Mouse (Mus musculus): ENCODE measurements around the gene Fmo3.

The Fmo3 gene

DNA sequence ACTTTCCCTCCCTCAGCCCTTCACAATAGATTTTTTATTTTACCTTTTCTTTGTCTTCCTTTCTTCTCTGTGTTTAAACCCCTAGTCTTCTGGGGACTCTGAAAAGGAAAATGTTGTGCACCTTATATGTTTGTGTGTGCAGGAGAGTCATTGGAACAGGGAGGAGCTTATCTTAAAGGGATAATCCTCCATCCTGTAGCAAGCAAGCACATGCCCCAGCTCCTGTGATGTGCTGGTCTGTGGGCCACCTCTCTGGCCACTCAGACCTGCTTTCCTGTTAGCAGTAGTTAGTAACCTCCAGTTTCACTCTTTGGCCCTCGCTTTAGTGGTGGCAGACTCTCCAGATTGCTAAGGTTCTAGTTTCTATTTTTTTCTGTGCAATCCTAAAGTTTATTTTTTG is at the start of gene Fmo3:
Gene Fmo3 (minus strand): TSS at position 101 of the 400 bp plus-strand sequence.
- DNase-seq (ENCODE audit: extremely low read depth, insufficient read length, low spot score) = no peak

DNA sequence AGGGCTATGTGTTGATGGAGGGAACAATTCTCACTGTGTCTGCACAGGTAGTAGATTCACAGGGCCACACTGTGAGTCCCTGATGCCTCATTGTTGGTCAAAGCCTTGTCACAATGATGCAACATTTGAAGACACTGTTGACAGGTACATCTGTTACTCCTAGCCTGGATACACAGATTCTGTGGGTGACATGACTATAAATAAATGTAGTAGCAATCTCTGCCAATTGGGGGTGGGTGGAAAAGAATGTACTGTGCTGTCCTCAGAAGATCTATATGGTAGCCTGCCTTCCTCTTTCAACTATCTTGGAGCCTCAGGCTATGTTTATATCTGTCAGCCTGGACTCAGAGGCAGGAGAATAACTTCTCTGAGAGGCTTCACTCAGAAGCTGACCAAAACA is 38.7 kb upstream of the Fmo3 start:
- no peak for DNase-seq (ENCODE audit: extremely low read depth, insufficient read length, low spot score)

DNA sequence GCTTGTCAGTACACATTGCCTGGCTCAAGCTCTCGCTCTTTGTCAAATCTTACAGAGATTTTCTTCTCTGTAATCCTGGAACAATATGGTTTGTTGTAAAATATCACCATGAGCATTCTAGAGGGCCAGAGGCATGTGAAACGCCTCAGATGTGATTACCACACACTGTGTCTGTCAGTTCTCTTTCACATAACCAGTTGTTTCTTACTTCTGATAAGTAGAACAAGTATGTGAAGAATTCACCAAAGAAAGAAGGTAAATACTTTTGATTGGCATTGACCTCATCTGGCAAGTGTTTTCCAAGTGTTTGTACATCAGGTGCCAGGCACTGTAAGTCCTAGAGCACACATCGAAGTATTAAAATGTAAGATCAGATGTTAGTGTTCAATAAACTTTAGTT is 24.9 kb upstream of the Fmo3 start:
- DNase-seq (ENCODE audit: extremely low read depth, insufficient read length, low spot score) = no peak

DNA sequence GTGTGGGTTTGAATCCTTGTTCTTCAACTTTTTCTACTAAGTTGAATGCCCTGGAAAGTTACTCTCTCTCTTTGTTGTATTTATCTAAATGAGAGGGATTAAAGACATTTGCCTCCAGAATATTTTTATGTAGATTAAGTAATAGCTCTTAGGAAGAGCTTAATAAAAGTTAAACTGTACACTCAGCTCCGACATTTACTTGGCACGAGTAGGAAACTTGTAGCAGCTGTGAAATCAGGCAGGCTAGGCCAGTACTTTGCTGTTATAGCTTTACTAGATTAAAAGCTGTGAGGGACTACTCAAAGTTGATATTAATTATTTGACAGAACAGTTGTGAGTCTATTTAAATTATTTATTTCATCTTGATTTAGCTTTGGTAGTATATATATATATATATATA is 19.2 kb upstream of the Fmo3 start:
- no peak for DNase-seq (ENCODE audit: extremely low read depth, insufficient read length, low spot score)

DNA sequence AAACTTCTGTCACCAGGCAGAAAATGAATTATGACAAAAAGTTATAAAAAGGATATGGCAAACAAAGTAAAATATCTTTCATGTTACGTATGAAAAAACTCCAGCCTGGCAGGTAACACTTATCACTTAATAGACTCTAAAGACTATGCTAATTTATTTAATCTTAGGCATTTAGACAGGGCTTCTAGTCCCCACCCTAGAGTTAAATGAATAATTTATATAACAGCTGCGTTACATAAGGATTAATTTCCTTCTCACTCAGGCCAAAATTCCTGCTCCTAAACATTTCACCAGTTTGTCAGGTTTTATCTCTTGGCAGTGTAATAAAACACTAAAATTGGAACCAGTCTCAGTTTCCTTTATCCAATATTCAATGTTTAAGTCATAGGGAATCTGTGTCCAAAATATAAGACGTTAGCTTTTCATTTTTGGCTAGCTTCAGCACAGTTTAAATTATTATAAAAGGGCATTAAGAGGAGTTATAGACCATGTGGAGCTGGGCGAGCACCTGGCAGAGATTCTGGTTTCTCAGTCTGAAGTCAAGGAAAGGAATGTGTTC is 17.0 kb upstream of the Fmo3 start:
- no peak for DNase-seq (ENCODE audit: extremely low read depth, insufficient read length, low spot score)

DNA sequence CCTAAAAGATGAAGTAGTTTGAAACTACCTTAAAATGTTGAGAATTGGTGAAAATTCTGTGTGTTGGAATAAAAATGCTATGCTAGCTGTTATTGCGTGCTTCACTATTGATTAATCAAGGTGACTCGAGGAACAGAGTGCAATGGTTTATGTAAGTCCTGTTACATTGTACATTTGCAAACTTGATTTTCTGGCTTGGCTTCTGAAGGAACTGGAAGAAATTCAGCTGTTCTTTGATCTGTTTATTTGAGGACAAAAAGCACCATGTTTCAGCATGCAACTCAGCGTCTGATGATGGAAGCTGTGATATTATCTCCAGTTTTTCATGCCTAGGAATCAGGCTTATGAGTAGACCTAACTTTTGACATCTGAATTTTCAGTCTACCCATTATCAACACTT is 3.2 kb upstream of the Fmo3 start:
- DNase-seq (ENCODE audit: extremely low read depth, insufficient read length, low spot score) = no peak

DNA sequence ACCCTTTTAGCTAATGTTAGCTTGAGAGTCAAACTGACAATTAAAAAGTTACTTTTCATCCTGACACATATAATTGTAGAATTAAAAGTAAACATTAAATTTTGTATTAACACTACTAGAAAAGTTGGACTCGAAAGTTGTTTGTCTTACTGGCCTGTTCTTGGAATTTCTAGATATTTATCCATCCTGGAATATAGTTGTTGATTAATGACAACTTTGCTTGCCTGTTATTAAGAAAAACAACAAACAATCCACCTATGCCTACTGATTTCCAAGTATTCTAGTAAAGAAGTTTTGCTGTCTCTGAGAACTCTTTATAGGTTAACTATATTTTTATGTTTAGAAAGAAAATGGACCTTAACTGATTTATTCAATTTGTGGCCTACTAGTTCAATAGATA is 2.4 kb upstream of the Fmo3 start:
- DNase-seq (ENCODE audit: extremely low read depth, insufficient read length, low spot score) = no peak

DNA sequence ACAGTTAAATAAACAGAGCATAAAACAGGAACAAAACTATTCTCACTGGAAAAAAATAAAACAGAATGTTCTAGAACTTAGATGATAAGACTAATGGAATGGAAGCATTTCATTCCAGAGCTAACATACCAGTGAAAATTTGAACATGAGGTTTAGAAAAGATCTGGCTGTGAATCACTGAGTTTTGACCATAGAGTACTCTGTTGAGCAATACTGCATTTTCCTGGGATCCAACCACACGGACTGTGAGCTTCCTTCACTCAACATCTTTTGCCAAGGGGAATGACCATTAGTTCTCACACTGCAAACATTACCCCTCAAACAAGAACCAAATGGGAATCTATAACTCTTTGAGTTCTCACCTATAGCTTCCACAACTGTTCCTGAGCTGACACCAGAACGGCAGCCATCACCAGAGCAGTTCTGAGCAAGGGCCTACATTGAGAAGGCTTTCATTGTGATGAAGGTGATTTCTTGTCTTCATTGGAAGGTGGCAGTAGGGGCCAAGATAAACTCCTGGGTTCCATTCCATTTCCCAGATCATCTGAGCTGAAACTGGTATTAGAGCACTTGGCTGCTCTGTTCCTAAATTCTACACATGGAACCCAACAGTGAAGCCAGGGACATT is 1.9 kb upstream of the Fmo3 start:
- DNase-seq (ENCODE audit: extremely low read depth, insufficient read length, low spot score) = no peak

DNA sequence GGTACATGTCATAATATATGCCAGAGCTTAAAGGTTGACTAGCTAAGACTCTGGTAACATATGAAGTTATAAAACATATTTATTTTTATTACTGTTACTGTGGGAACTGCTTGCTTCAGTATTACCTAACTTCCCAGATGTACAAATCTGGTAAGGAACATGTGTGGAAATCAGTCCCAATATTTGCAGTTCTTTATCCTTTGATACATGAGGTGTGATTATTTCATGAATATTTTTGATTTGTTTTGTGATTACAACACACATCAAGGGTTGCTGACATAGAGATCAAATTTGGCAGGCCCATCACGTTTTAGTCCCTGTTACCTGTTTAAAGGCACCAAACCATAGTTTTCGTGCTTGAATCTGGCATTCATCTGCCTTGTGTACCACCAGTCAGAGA is 20.8 kb downstream of the Fmo3 start:
- no peak for DNase-seq (ENCODE audit: extremely low read depth, insufficient read length, low spot score)

DNA sequence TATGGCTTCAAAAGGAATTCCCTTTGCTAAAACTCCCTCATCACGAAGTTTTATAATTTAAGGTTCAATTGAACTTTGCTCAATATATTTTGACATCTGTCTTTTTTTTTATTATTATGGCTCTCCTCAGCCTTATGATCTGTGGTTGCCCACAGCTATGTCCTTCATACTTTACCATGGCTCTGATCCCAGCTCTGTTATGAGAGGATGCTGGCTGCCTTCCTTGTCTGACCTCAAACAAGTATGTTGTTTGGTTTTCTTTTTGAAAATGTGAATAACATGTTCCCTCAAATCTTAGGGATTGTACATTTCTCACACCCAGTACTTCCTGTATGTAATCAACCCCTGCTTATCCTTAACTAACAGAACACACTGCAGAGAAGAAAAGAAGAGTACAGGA is 26.9 kb downstream of the Fmo3 start:
- DNase-seq (ENCODE audit: extremely low read depth, insufficient read length, low spot score) = no peak

DNA sequence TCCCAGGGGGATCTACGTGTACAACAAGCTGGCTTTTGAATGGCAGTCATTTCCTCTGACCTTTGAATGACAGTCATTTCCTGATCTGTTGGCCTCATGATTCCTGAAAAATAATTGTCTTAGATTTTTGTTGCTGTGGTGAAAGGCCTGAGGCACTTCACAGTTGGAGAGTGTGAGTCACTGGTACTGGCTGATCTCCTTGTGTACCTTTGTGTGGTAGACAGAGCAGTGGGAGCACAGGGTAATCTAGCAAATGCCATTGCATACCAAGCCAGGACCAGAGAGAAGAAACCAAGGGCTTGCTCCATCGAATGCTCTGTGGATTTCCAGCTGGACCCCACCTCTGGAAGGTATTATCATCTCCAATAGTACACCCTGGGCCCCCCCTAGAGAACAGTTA is 31.2 kb downstream of the Fmo3 start:
- DNase-seq (ENCODE audit: extremely low read depth, insufficient read length, low spot score) = no peak

DNA sequence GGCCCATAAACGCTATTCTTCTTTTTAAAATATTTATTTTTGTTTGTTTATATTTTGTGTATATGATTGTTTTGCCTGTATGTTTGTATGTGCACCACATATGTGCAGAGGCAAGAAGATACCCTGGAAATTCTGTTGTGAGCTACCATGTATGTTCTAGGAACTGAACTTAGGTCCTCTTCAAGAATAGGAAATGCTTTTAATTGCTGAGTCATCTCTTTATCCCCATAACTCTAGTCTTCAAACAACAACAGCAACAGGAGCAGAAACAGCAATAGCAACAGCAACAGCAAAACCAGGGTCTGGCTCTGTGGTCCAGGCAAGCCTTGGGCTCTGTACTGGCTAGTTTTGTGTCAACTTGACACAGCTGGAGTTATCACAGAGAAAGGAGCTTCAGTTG is 34.6 kb downstream of the Fmo3 start:
- DNase-seq (ENCODE audit: extremely low read depth, insufficient read length, low spot score) = no peak

DNA sequence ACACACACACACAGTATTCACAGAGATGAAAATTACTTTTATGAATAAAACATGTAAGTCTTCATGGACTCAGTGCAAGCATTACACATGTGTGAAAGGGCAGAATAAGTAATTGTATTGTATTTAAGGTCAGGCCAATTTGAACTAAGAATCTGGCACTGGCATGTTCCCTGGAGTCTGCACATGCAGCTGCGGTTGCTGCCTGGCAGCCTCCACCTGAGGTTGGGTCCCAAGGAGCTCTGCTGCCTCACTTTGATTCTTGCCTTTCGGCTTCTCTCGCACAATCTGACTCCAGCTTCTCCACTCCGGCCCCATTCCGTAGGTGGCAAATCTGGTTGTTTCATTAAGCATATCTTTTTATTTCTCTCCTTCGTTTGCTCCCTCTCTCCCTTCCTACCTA is 36.4 kb downstream of the Fmo3 start:
- DNase-seq (ENCODE audit: extremely low read depth, insufficient read length, low spot score) = no peak

DNA sequence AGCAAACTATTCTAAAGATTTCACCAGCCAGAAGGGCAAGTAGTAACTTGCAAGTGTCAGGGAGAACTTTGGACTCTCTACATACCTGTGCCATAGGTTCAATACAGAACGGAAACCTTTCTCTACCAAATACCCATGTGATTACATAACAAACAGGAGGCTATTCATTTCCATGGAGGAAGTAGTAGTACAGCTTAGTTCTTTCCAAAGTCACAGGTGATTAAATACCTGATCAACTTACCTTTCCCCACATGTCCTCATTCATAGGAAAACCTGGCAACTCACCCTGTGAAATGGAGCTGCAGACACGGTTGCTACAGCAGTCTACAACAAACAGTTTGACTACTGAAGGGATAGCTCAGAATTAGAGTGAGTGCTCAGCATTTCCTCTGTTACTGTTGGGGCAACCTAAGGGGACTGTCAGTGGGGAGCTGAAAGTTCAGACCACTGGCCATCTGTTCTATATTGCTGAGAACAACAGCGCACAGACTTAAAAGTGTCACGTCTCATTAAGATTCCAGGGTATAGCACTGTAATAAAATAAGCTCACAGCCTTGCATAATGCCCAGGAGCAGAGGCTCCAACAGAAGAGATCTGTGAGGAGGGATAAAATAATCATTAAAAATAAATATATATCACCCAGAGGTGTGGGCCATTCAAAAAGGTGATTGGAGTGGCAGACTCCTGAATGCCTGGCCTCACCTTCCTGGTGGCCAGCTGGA is 37.3 kb downstream of the Fmo3 start:
- DNase-seq (ENCODE audit: extremely low read depth, insufficient read length, low spot score) = no peak

DNA sequence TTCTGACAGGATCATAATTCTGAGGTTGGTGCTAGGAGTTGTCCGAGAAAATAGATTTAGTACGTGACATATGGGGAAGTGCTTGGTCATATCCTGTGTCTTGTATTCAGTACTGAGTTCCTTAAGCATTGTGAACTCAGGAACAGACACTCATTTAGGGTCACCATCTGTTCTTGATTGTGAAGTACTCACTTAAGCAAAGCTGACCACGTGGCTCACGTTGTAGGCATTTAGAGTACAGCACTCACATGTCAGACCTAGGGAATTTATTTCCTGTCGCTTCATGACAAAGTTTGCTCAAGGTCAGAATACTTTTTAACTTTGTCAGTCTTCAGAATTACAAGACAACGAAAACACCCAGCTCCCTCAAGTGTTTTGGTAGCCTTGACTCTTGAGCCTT is 40.6 kb downstream of the Fmo3 start:
- no peak for DNase-seq (ENCODE audit: extremely low read depth, insufficient read length, low spot score)

DNA sequence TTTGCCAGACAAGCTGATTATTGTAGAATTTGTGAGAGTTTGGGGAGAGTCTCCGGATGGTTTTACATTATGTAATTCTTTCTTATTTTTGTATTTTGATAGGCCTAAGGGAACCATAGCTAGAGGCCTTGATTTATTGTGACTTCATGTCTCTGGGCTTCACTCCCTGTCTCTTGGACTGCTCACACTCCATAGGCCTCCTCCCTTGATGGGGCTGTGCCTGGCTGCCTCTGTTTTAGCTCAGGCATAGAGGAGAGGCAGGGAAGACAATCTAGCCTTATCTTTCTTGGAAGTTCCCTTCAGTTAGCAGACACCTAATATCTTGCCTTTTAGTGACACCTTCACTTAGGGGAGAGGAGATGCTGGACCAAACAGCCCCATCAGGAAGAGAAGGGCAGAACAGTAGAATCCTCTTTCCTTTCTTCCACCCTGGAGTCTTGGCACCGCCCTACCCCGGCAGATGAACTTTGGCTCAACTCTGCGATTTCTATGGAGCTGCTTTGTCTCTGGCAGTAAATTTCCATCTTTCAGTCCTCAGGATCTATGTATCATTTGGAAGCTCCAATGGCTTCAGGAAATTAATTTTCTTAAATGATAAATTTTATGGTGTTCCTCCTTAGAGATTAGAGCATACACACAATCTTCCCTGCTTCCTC is 45.5 kb downstream of the Fmo3 start:
- no peak for DNase-seq (ENCODE audit: extremely low read depth, insufficient read length, low spot score)

DNA sequence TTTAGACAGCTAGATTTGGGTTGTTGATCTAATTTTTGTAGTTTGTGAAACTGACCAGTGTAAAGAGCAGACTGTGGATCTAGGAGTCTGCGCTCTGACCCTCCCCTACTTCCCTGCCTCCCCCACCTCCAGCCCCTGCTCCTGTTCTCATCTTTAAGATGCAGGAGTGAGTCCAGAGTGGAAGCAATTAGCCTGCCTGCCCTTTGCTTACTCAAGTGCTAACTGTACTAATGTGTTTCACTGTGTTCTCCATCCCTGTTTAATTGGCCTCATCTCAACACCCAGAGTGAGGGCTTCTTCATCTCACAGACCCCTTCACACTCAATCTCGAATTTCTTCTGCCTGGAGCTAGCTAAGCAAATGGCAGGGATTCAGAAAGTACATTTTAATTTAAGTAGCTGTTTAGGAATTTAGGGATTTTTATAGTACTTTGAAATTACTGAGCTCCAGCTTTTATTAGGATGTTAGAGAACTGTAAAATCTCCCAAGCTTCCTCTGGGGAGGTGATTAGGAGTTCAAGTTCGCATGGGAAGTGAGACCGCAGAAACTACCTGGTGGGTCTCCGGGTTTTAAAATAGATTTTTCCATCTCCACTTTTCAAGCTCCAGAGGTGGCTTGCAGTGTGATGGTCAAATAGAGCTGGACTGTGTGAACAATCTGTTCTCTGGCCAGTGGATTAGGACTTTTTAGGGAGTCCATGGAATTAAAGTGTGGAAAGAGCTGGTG is 46.2 kb downstream of the Fmo3 start:
- DNase-seq (ENCODE audit: extremely low read depth, insufficient read length, low spot score) = no peak

DNA sequence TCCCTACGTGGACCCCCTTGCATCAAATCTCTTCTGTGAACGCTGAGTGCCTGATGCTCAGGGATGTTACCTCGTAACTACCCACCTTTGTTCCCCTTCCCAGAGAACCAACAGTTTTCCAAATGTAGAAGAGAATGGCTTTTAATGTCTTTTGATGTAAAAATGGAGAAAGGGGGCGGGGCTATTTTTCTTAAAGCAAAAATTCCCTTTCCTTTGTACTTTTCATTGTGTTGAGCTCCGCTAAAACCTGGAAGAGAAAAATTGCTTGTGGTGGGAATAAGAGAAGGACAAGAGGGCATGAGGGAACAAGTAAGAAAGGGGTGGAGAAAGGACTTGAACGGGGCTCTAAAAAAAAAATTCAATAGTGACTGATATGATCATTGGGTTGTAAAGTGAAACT is 46.9 kb downstream of the Fmo3 start, which contains the start of gene Fmo6:
Gene Fmo6 (minus strand): TSS at position 101 of the 400 bp plus-strand sequence.
- DNase-seq (ENCODE audit: extremely low read depth, insufficient read length, low spot score) = no peak

DNA sequence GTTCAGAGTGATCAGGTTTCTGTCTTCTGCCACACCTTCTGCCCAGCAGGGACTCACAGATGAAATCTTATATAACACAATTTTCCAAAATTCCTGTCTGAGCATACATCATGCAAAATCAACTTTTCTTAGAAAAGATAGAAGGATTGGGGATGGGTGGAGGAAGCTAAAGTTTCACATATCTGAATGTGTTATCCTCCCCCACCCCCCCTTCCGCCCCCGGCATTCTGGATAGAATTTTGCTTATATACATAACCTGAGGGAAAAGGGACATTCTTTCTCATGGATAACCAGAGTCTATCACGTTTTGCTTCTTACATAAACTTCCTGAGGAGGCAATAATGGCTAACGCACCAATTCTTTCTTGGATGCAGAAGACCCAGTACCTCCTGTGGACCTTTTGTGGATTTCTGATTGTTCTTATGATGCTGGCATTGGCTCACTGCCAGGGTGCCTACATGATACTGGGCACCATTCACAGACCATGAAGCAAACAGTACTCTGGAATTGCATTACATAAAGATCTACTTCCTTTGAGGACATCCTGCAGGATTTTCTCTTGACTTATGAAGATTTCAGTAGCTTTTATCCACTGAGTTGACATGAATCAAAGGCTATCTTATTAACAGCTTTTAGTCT is 49.8 kb downstream of the Fmo3 start:
- no peak for DNase-seq (ENCODE audit: extremely low read depth, insufficient read length, low spot score)

DNA sequence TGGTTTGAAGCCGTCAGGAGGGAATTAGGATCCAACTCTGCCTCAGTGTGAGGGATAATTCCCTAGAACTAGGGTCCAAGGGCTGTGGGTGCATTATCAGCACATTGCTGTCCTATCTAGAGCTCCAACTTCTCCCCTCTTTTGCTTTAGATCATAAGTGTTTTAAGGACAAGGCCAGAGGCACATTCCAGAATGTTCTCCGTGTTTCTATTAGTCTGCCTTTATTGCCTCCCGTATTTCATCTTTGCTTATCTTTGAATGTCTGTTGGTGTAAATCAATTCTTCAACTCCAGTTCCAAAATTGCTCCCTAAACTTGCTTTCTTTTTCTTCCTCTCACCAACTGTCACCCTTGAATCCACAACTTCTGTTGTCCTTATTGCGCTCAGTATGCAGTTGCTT is 51.9 kb downstream of the Fmo3 start:
- DNase-seq (ENCODE audit: extremely low read depth, insufficient read length, low spot score) = no peak

DNA sequence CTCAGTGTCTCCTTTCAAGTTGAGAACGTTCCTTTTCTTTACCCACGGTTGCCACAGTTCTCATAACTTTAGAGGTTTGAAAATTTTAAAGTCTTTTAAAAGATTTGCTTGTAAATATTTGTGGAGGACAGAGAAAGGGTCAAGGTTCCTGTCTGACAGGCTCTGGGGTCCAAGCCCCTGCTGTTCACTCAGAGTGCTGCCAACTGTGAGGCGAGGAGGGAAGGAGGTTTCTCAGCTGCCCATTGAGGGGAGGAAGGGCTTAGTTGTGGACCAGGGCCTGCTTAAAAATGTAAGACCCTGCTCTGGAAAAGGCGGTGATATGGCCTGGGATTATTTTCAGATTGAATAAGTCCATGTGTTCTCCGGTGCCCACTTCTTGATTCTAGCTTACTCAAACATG is 52.4 kb downstream of the Fmo3 start:
- DNase-seq (ENCODE audit: extremely low read depth, insufficient read length, low spot score) = no peak

Measured in 3134 (cell line).